Mouse (Mus musculus) olfactory bulb, adult 2 months (tissue): Measurements from ENCODE around the gene Syt1.

ENCODE experiments used
- CTCF ChIP-seq: fragments of 200-500 bp; IDR thresholded peaks from 2 replicates; pipeline ENCODE4 v1.5.1; 2012; ENCODE audit warnings: low read depth, mild to moderate bottlenecking, low read length, moderate library complexity; ENCODE audit not compliant: insufficient read depth
- POLR2A ChIP-seq: fragments of 200-500 bp; IDR thresholded peaks from 2 replicates; pipeline ENCODE4 v1.6.1; 2012; ENCODE audit warnings: mild to moderate bottlenecking, low read depth, low read length, moderate library complexity; ENCODE audit not compliant: insufficient read depth

DNA sequence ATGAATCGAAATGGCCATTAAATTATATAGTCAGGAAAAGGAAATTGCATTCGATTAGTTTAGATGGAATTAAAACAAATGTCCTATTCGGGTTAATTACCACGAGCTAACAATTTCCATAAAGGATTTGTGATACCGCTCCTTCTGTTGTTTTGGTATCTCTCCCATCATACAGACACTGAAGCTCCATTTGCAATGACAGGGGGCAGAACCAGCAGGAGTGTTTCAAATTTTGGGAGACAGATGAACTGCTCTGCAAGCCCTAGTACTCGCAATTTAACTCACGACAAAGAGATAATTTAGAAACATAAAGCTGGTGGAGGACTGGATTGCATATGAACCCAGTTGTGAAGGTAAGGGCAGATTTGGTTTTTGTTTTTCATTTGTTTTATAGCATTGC is 210.0 kb downstream of the Syt1 start:
- TF ChIP-seq CTCF (no peak), POLR2A (no peak)
